Mouse (Mus musculus) ES-Bruce4 (cell line): ENCODE measurements at regions not wholly inside any gene's neighbourhood (a gene's known extent, or its start where the extent isn't known, plus 50 kb on each side); places are given as distances from the start of the nearest gene placed in this dataset.
"Not testable (repeated sequence)": the region's sequence is repeated elsewhere in the genome, so short reads cannot be mapped to it uniquely, and the experiment has no call there.

Source experiments
- H3K27ac ChIP-seq: 2 replicates; pipeline ENCODE4 v1.5.1; 2012; ENCODE audit warnings: low read length, inconsistent platforms; ENCODE audit not compliant: insufficient read depth
- H3K27me3 ChIP-seq: 2 replicates; pipeline ENCODE4 v1.6.1; 2012; ENCODE audit warnings: mild to moderate bottlenecking, low read length, inconsistent platforms; ENCODE audit not compliant: control insufficient read depth, poor library complexity, insufficient read depth, severe bottlenecking
- H3K36me3 ChIP-seq: 2 replicates; pipeline ENCODE4 v1.6.1; 2012; ENCODE audit warnings: inconsistent platforms, mild to moderate bottlenecking, low read length, moderate library complexity; ENCODE audit not compliant: control insufficient read depth, poor library complexity, insufficient read depth, severe bottlenecking
- H3K4me1 ChIP-seq: one replicate; pipeline ENCODE4 v1.8.1; 2011; ENCODE audit warnings: low read length; ENCODE audit not compliant: control insufficient read depth, insufficient read depth
- H3K4me3 ChIP-seq: 2 replicates; pipeline ENCODE4 v1.5.1; 2011; ENCODE audit warnings: low read depth, mild to moderate bottlenecking, low read length
- H3K9ac ChIP-seq: 2 replicates; pipeline ENCODE4 v1.6.1; 2012; ENCODE audit warnings: low read depth, mild to moderate bottlenecking, inconsistent platforms; ENCODE audit not compliant: poor library complexity, severe bottlenecking
- H3K9me3 ChIP-seq: replicated peaks from 2 replicates; pipeline ENCODE4 v1.6.1; 2012; ENCODE audit warnings: mild to moderate bottlenecking, low read length, inconsistent platforms; ENCODE audit not compliant: control insufficient read depth, poor library complexity, insufficient read depth, severe bottlenecking
- CTCF ChIP-seq: IDR thresholded peaks from one replicate; pipeline ENCODE4 v1.8.1; 2011; ENCODE audit warnings: low read depth, low read length
- EP300 ChIP-seq: IDR thresholded peaks from 2 replicates; pipeline ENCODE4 v1.6.1; 2011; ENCODE audit warnings: low read depth, low read length; ENCODE audit not compliant: insufficient read depth
- POLR2A ChIP-seq: IDR thresholded peaks from one replicate; pipeline ENCODE4 v1.8.1; 2011; ENCODE audit warnings: low read length; ENCODE audit not compliant: insufficient read depth

DNA sequence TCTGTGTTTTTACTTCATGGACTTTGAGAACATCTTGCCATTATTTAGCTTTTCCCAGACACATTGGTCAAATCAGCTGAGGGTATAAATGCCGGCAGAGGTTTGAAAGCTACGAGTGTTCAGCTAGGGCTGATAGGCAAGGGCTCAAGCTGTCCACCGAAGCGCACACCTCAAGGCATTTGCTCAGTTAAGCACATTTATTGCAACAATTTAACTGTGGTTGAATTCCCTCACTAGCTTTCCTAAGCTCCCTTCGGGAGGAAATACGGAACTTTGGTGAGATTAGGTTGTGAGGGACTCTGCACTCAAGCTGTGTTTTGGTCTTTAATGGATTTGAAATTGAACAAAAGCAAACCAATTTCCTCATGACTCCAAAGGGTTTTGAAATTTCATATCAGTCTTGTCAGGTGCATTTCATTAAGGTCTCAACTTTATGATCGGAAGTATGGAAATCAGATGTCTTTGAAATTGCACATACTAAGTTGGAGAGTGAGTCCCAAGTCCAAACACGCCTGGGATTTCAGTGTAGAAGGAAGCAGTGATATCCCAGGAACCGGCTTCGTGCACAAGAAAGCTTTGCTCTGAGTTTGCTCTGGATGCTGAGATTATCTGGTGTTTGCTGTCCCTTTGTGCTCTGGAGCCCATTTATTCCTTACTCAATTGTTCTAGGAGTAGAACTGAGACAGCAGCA, 223.0 kb upstream of the Sdr16c6 start:
- Histone ChIP-seq H3K9me3 (no peaks in the 10 kb centered on the region), H3K27ac (no peak overlapping the region), H3K9ac (no peak overlapping the region), H3K36me3 (no peaks in the 10 kb centered on the region), H3K27me3 (no peaks in the 10 kb centered on the region; the same call in 1 of the 2 replicates), H3K4me3 (no peak overlapping the region), H3K4me1 (no peaks in the 10 kb centered on the region)
- TF ChIP-seq CTCF (no peak), POLR2A (no peak), EP300 (no peak)

DNA sequence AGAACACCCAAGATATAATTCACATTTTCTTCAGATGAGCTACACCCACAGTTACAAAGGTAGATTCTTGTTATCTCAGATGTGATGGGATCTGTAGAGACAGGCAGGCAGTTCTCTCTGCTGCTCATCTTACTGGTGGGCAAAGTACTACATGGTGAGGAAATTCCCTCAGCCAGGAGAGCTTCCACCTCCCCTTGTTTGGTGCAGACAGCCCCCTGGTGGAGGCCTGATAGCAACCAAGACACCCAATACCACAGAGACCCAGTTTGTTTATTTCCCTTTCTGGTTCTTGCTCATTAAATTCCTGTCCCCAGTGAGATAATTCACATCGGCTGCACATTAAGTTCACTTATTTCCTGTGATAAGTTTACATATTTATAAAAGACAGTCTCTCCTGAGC, 222.3 kb upstream of the Sdr16c6 start:
- Histone ChIP-seq H3K36me3 (no peaks in the 10 kb centered on the region), H3K4me3 (no peak overlapping the region), H3K9ac (no peak overlapping the region), H3K27me3 (no peaks in the 10 kb centered on the region; the same call in 1 of the 2 replicates), H3K9me3 (no peaks in the 10 kb centered on the region), H3K4me1 (no peaks in the 10 kb centered on the region), H3K27ac (no peak overlapping the region)
- TF ChIP-seq CTCF (peak; percentile 63), EP300 (no peak), POLR2A (no peak)

DNA sequence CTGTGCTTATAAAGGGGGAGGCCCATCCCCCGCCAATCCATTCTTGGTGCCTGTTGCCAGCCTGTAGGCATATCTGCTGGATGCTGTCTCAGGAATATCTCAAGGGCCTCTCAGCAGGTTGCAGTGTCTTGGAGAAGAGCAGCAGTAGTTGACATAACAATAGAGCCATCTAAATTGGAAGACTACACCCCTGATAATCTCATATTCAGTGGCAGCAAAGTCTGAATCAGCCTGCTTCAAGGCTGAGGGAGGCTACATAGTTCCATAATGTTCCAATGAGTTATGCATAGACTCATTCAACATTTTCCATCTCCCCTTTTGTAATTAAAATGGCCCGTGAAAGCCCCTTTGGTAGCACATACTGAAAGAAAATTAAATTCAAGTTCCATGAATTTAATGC, 172.3 kb upstream of the Sdr16c6 start:
- Histone ChIP-seq H3K9ac (no peak overlapping the region), H3K9me3 (peaks cover 32% of the 10 kb centered on the region), H3K27ac (no peak overlapping the region), H3K36me3 (no peaks in the 10 kb centered on the region), H3K27me3 (no peaks in the 10 kb centered on the region), H3K4me3 (no peak overlapping the region), H3K4me1 (no peaks in the 10 kb centered on the region)
- TF ChIP-seq CTCF (no peak), POLR2A (no peak), EP300 (no peak)

DNA sequence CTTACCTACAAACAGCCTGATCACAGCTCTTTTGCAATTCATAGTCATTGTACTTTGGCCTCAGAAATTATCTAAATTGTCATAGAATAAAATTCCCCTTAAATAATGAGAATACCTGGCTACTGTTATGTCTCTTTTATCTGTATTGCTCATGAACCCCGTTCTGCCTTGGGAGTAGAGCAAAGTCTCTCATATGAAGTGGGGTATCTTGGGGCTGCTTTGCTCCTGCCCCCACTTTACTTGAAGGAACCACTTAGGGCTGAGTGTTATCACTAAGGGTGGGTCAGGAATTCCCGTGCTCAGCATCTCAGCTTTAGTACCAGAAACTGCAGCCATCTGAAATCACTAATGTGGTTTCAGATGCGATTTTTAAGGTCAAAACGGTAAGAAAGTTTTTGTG, 170.3 kb upstream of the Sdr16c6 start:
- no peak for TF ChIP-seq CTCF
- TF ChIP-seq POLR2A, result no peak
- no peak for TF ChIP-seq EP300
- Histone ChIP-seq H3K27me3 (no peaks in the 10 kb centered on the region), H3K9ac (no peak overlapping the region), H3K4me1 (no peaks in the 10 kb centered on the region), H3K4me3 (no peak overlapping the region), H3K9me3 (peaks cover 32% of the 10 kb centered on the region), H3K27ac (no peak overlapping the region), H3K36me3 (no peaks in the 10 kb centered on the region)

DNA sequence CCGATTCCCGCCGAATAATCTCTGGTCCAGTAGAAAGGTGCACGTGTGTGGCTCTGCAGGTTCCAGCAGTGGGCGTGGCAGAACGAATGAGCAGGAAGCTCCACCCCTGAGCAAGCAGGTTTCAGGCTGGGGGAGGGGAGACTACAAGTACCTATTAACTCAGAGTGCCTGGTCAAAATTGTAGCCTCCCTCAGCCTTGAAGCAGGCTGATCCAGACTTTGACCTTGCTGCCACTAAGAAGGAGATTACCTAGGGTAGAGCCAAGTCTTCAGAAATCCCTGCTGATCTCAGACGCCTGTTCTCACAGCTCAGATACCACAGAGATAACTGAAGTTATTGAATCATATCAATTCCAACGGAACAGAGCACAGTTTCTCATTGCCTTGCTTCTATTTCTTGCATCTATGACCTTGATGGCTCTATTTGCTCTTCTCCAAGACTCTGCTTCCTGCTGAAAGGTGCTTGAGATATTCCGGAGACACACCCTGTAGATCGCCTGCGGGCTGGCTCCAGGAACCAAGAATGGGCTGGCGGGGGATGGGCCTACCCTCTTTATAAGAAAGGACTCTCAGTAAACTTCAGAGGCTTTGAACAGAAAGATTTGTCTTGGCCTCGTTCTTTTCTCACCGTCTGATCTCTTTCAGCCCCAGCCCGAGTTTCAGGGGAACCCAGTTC, 165.1 kb upstream of the Sdr16c6 start:
- not testable (repeated sequence) for H3K4me1 ChIP-seq, H3K27ac ChIP-seq, H3K4me3 ChIP-seq, H3K9ac ChIP-seq, H3K27me3 ChIP-seq, H3K36me3 ChIP-seq
- H3K9me3 ChIP-seq, result peaks cover 11% of the 10 kb centered on the region; the same call in 1 of the 2 replicates

DNA sequence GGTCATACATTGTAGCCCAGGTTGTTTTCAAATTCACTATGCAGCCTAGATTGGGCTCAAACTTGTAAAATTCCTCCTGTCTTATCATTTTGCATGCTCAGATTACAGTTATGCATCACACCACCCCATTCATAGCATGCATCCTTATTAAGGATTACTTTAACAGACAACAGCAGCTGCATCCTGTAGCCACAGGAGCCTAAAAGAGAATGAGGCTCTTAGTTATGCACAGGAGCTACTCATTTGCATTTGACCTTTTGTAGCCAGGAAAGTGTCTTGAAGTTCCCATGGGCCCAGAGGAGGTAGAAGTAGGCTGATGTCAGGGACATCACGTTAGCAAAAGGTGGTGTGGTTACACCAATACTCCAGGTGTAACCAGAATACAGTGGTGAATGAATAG, 148.9 kb upstream of the Sdr16c6 start:
- TF ChIP-seq EP300, result no peak
- no peak for TF ChIP-seq POLR2A
- no peak for TF ChIP-seq CTCF
- H3K27ac ChIP-seq, result no peak overlapping the region
- no peaks in the 10 kb centered on the region for H3K36me3 ChIP-seq
- peaks cover 6% of the 10 kb centered on the region for H3K9me3 ChIP-seq
- H3K9ac ChIP-seq, result no peak overlapping the region
- H3K4me3 ChIP-seq, result no peak overlapping the region
- H3K4me1 ChIP-seq, result peaks cover 1% of the 10 kb centered on the region
- no peaks in the 10 kb centered on the region for H3K27me3 ChIP-seq
